Mouse (Mus musculus): ENCODE data around the gene Npepps. TPM values are rescaled to one million over a fixed set of nuclear protein-coding genes. Genes with fewer than 3 reads are reported as not detected.
"Not testable (repeated sequence)": the region's sequence is repeated elsewhere in the genome, so short reads cannot be mapped to it uniquely, and the experiment has no call there.

Gene Npepps
- polyA plus RNA-seq, 1 experiment from 2014 or later: 108 TPM

GRCm38 (mm10) chr11:97287643-97288042, 7.2 kb upstream of the Npepps start:
- peaks cover 5% of the 10 kb centered on the region; the same call in 1 of the 2 replicates for H3K4me1 ChIP-seq
- no peaks in the 10 kb centered on the region for H3K9me3 ChIP-seq
- H3K9ac ChIP-seq: no peak overlapping the region
- H3K27me3 ChIP-seq: no peaks in the 10 kb centered on the region
- H3K4me3 ChIP-seq: no peak overlapping the region
- H3K36me3 ChIP-seq: no peaks in the 10 kb centered on the region
- no peak overlapping the region; the same call in 1 of the 2 replicates for H3K27ac ChIP-seq
- no peak for ATAC-seq (ENCODE audit: insufficient number of reproducible peaks, low FRiP score, low TSS enrichment, low read depth)
- H3K4me2 ChIP-seq: no peak overlapping the region

DNA sequence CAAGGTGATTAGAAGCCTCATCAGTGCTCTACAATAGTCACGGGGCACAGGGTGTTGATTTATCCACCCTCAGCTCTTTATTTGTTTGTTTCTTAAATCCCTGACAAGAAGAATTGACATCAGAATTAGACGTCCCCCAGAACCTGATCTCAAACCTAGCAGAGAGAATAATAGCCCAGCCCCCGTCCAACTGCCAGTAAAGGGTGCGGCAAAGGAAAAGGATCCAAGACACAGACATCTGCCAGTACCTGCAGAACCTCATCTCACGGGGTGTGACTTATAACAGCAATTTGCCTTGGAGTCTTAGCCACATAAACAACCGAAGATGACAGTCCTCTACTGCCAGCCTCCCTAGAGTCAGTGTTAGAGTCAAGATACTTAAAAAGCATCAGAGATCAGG, 6.5 kb upstream of the Npepps start:
- Histone ChIP-seq H3K4me2 (no peak overlapping the region), H3K4me3 (no peak overlapping the region), H3K27ac (no peak overlapping the region; the same call in 1 of the 2 replicates), H3K27me3 (no peaks in the 10 kb centered on the region), H3K36me3 (no peaks in the 10 kb centered on the region), H3K4me1 (peaks cover 5% of the 10 kb centered on the region; the same call in 1 of the 2 replicates), H3K9me3 (no peaks in the 10 kb centered on the region), H3K9ac (no peak overlapping the region)
- no peak for ATAC-seq (ENCODE audit: insufficient number of reproducible peaks, low FRiP score, low TSS enrichment, low read depth)
- WGBS: 37% methylated on average over 6 of the region's 6 CpGs

GRCm38 (mm10) chr11:97285852-97286775, 5.7 kb upstream of the Npepps start:
- no peak overlapping the region; the same call in 1 of the 2 replicates for H3K27ac ChIP-seq
- H3K4me1 ChIP-seq: peaks cover 6% of the 10 kb centered on the region; the same call in 1 of the 2 replicates
- no peak for ATAC-seq (ENCODE audit: insufficient number of reproducible peaks, low FRiP score, low TSS enrichment, low read depth)
- 58% methylated on average over 9 of the region's 9 CpGs for WGBS
- no peak overlapping the region for H3K4me3 ChIP-seq
- H3K9me3 ChIP-seq: no peaks in the 10 kb centered on the region
- no peaks in the 10 kb centered on the region for H3K36me3 ChIP-seq
- H3K9ac ChIP-seq: no peak overlapping the region
- no peaks in the 10 kb centered on the region for H3K27me3 ChIP-seq
- H3K4me2 ChIP-seq: no peak overlapping the region

- Histone ChIP-seq H3K4me3 (no peak overlapping the region), H3K27ac (no peak overlapping the region), H3K9me3 (no peaks in the 10 kb centered on the region), H3K27me3 (no peaks in the 10 kb centered on the region), H3K36me3 (no peaks in the 10 kb centered on the region), H3K9ac (no peak overlapping the region), H3K4me2 (no peak overlapping the region), H3K4me1 (peaks cover 11% of the 10 kb centered on the region)
- WGBS: 74% methylated on average over 4 of the region's 4 CpGs
- no peak for ATAC-seq (ENCODE audit: insufficient number of reproducible peaks, low FRiP score, low TSS enrichment, low read depth)
These were observed 4.4 kb upstream of the Npepps start for GRCm38 (mm10) chr11:97284854-97285253.

DNA sequence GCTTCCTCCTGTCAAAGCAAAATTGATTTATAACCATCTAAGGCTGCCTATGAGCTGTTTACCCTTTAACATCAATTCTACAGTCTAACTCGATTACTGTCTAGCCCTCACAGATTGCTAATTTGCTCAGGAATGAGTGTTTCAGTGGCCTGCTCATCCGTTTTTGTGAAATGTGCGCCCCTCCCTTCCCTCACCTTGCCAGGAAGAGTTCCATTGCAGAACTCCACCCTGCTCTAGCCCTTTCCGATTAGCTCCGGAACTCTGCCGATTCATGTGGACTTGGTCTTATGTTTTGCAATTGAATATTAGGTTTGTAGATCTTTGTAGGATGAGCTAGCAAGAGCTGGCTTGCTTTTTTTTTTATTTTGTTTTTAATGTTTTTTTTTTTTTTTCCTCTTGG, 1.7 kb upstream of the Npepps start:
- Histone ChIP-seq H3K27ac (no peak overlapping the region), H3K36me3 (no peaks in the 10 kb centered on the region), H3K9me3 (no peaks in the 10 kb centered on the region), H3K4me3 (no peak overlapping the region), H3K4me1 (peaks cover 24% of the 10 kb centered on the region), H3K27me3 (no peaks in the 10 kb centered on the region), H3K4me2 (no peak overlapping the region), H3K9ac (no peak overlapping the region)
- 71% methylated on average over 6 of the region's 6 CpGs for WGBS
- ATAC-seq (ENCODE audit: insufficient number of reproducible peaks, low FRiP score, low TSS enrichment, low read depth): no peak

DNA sequence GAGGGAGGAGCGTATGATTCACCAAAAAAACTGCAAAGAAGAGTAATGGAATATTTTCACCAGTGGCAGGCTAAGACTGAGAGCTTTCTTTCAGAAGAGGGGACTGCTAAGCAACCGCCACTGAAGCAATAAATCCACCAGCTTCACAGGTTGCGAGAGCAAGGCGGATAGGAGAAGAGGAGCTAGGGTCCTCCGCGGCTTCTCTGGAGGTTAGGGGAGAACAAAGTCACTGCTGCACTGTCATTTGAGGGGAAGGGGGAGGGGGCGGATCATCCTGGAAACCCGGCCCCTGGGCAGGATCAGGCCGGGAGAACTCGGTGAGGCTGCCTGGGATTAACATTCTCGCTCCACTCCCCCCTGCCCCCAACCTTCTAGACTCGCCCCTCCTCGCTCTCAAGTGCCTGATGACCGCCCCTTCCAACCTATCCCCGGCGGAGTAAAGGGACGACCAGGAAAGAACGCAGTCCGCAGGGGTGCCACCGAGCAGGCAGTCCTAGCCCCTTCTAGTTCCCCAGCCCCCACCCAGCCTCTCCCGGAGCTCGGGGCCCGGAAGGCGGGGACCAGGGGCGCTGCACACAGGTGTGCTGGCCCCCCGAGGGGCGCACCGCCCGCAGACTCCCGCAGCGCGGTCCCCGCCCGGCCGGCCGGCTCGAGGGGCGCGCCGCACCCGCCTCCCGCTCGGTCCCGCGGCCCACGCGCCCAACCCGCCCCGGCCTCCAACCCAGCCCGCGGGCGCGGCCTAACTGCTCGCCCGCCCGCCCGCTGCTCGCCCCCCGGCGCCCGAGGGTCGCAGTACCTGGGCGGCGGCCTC, 828 bp downstream of the Npepps start:
- H3K36me3 ChIP-seq: no peaks in the 10 kb centered on the region
- under 1% methylated on average over 64 of the region's 64 CpGs for WGBS
- H3K4me2 ChIP-seq: peak overlapping the region; percentile 69
- peak overlapping the region; percentile 97 for H3K9ac ChIP-seq
- peak; percentile 79 for ATAC-seq (ENCODE audit: insufficient number of reproducible peaks, low FRiP score, low TSS enrichment, low read depth)
- H3K4me1 ChIP-seq: peaks cover 19% of the 10 kb centered on the region
- H3K27me3 ChIP-seq: no peaks in the 10 kb centered on the region
- H3K4me3 ChIP-seq: peak overlapping the region; percentile 100
- H3K9me3 ChIP-seq: no peaks in the 10 kb centered on the region
- peak overlapping the region; percentile 97 for H3K27ac ChIP-seq

- H3K27ac ChIP-seq: peak overlapping the region; percentile 97
- no peak for ATAC-seq (ENCODE audit: insufficient number of reproducible peaks, low FRiP score, low TSS enrichment, low read depth)
- H3K4me3 ChIP-seq: peak overlapping the region; percentile 100
- peaks cover 19% of the 10 kb centered on the region for H3K4me1 ChIP-seq
- H3K9ac ChIP-seq: peak overlapping the region; percentile 97
- 23% methylated on average over 11 of the region's 11 CpGs for WGBS
- H3K9me3 ChIP-seq: no peaks in the 10 kb centered on the region
- H3K36me3 ChIP-seq: no peaks in the 10 kb centered on the region
- H3K4me2 ChIP-seq: peak overlapping the region; percentile 69
- H3K27me3 ChIP-seq: no peaks in the 10 kb centered on the region
These were observed 1.4 kb downstream of the Npepps start for GRCm38 (mm10) chr11:97279040-97279404.

DNA sequence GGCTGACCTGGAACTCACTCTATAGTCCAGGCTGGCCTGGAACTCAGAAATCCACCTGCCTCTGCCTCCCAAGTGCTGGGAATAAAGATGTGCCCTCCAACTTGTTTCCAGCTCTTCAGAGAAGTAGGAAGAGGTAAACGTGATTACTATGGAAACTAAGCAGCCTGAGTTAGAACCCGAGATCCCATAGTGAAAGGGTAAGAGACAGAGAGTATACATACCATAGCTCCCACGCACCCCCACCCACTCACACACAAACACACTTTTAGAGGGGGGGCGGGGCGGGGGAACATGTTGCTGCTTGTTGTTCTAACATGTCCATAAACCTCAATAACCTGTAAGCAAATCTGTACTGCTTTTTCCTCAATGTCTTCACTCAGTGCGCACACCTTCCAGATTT, 2.0 kb downstream of the Npepps start:
- Histone ChIP-seq H3K4me3 (peak overlapping the region; percentile 100), H3K9me3 (no peaks in the 10 kb centered on the region), H3K27me3 (no peaks in the 10 kb centered on the region), H3K27ac (no peak overlapping the region), H3K9ac (0 out of 2 replicates have a peak overlapping the region, but pooled peaks have one; percentile 10), H3K4me1 (peaks cover 19% of the 10 kb centered on the region), H3K36me3 (no peaks in the 10 kb centered on the region), H3K4me2 (peak overlapping the region; percentile 69)
- 70% methylated on average over 6 of the region's 6 CpGs for WGBS
- ATAC-seq (ENCODE audit: insufficient number of reproducible peaks, low FRiP score, low TSS enrichment, low read depth): no peak

DNA sequence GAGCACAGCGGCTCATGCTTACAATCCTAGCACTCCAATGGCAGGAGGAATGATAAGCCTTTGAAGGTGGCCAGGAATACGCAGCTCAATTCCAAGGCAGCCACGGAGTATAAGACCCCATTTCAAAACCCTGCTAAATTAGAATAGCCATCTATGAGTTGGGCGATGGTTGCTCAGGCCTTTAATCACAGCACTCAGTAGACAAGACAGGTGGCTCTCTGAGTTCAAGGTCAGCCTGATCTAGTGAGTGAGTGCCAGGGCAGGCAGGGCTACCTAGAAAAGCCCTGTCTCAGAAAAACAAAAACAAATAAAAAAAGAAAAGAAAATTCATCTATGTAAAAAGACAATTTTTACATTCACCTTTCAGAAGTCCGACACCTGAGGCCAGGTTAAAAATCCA, 3.3 kb downstream of the Npepps start:
- no peak for ATAC-seq (ENCODE audit: insufficient number of reproducible peaks, low FRiP score, low TSS enrichment, low read depth)
- no peak overlapping the region for H3K4me2 ChIP-seq
- H3K9me3 ChIP-seq: no peaks in the 10 kb centered on the region
- H3K4me1 ChIP-seq: peaks cover 19% of the 10 kb centered on the region
- H3K4me3 ChIP-seq: no peak overlapping the region
- no peak overlapping the region for H3K27ac ChIP-seq
- H3K9ac ChIP-seq: no peak overlapping the region
- 80% methylated on average over 5 of the region's 5 CpGs for WGBS
- no peaks in the 10 kb centered on the region for H3K36me3 ChIP-seq
- no peaks in the 10 kb centered on the region for H3K27me3 ChIP-seq

GRCm38 (mm10) chr11:97276019-97276418, 4.4 kb downstream of the Npepps start:
- 69% methylated on average over 1 of the region's 1 CpGs for WGBS
- peaks cover 17% of the 10 kb centered on the region for H3K4me1 ChIP-seq
- H3K27me3 ChIP-seq: no peaks in the 10 kb centered on the region
- H3K9ac ChIP-seq: no peak overlapping the region
- no peak overlapping the region for H3K4me2 ChIP-seq
- no peak overlapping the region for H3K4me3 ChIP-seq
- no peak overlapping the region for H3K27ac ChIP-seq
- no peaks in the 10 kb centered on the region for H3K36me3 ChIP-seq
- no peaks in the 10 kb centered on the region for H3K9me3 ChIP-seq
- no peak for ATAC-seq (ENCODE audit: insufficient number of reproducible peaks, low FRiP score, low TSS enrichment, low read depth)

DNA sequence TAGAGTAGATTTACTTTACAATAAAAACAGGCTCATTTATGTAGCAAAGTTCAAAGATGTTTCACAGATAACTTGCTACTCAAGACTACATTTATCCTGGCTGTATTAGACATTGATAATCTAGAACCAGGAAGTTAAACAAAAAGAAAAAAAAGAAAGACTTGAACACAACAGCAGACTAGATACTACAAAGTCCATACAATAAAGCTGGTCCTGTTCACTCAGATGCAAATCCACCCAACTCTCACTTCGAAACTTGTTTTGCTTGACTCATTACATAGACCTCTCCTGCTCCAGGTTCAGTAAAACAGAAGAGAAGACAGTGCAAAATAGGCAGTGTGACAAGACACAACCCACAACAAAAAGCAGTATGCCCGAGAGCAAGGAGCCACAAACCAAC, 5.1 kb downstream of the Npepps start:
- H3K4me2 ChIP-seq: no peak overlapping the region
- no peak for ATAC-seq (ENCODE audit: insufficient number of reproducible peaks, low FRiP score, low TSS enrichment, low read depth)
- no peak overlapping the region for H3K4me3 ChIP-seq
- H3K27ac ChIP-seq: no peak overlapping the region
- no peaks in the 10 kb centered on the region for H3K36me3 ChIP-seq
- no peaks in the 10 kb centered on the region for H3K9me3 ChIP-seq
- no peak overlapping the region for H3K9ac ChIP-seq
- no peaks in the 10 kb centered on the region for H3K27me3 ChIP-seq
- WGBS: 90% methylated on average over 2 of the region's 2 CpGs
- peaks cover 13% of the 10 kb centered on the region for H3K4me1 ChIP-seq

GRCm38 (mm10) chr11:97274947-97275346, 5.5 kb downstream of the Npepps start:
- not testable (repeated sequence) for H3K4me2 ChIP-seq; ATAC-seq (ENCODE audit: insufficient number of reproducible peaks, low FRiP score, low TSS enrichment, low read depth); H3K9me3 ChIP-seq; H3K9ac ChIP-seq; H3K36me3 ChIP-seq; H3K27ac ChIP-seq; H3K4me3 ChIP-seq; H3K27me3 ChIP-seq
- WGBS: 93% methylated on average over 6 of the region's 6 CpGs
- peaks cover 13% of the 10 kb centered on the region for H3K4me1 ChIP-seq
